Mouse (Mus musculus) heart, embryonic 12.5 days (tissue): ENCODE results near the gene Fhl2. TPM values are rescaled to one million over a fixed set of nuclear protein-coding genes. Genes with fewer than 3 reads are reported as not detected.
"Not testable (repeated sequence)": the region's sequence is repeated elsewhere in the genome, so short reads cannot be mapped to it uniquely, and the experiment has no call there.

Experiments used
- ATAC-seq: fragments of 200-750 bp; cut with Nextera tagmentation; 2 replicates; pipeline ENCODE4 v1.8.0; 2017; ENCODE audit warnings: moderate TSS enrichment, moderate library complexity; ENCODE audit not compliant: insufficient number of reproducible peaks, low FRiP score
- H3K27ac ChIP-seq: fragments of 300-500 bp; sonication (generic); 2 replicates; pipeline ENCODE4 v1.5.1; 2016; ENCODE audit warnings: mild to moderate bottlenecking, moderate library complexity; ENCODE audit not compliant: poor library complexity, severe bottlenecking
- H3K27me3 ChIP-seq: fragments of 300-500 bp; sonication (generic); replicated peaks from 2 replicates; pipeline ENCODE4 v1.6.1; 2016; ENCODE audit warnings: mild to moderate bottlenecking, moderate library complexity
- H3K36me3 ChIP-seq: fragments of 300-500 bp; sonication (generic); 2 replicates; pipeline ENCODE4 v1.6.1; 2016; ENCODE audit warnings: mild to moderate bottlenecking, moderate library complexity
- H3K4me1 ChIP-seq: fragments of 300-500 bp; sonication (generic); replicated peaks from 2 replicates; pipeline ENCODE4 v1.6.1; 2016; ENCODE audit warnings: mild to moderate bottlenecking
- H3K4me2 ChIP-seq: fragments of 300-500 bp; sonication (generic); 2 replicates; pipeline ENCODE4 v1.6.1; 2016; ENCODE audit warnings: mild to moderate bottlenecking, moderate library complexity
- H3K4me3 ChIP-seq: fragments of 300-500 bp; sonication (generic); 2 replicates; pipeline ENCODE4 v1.5.1; 2016; ENCODE audit warnings: mild to moderate bottlenecking
- H3K9ac ChIP-seq: fragments of 300-500 bp; sonication (generic); 2 replicates; pipeline ENCODE4 v1.6.1; 2016; ENCODE audit warnings: mild to moderate bottlenecking, moderate library complexity
- H3K9me3 ChIP-seq: fragments of 300-500 bp; sonication (generic); replicated peaks from 2 replicates; pipeline ENCODE4 v1.6.1; 2016; ENCODE audit warnings: mild to moderate bottlenecking, moderate library complexity
- WGBS: fragments of 180-500 bp; shearing (Covaris S2); methylation state at CpG from one replicate; pipeline ENCODE4 v1.1.7; 2016; 5-methylcytosine and 5-hydroxymethylcytosine counted together
- polyA plus RNA-seq: library from polyadenylated mRNA; unstranded; fragments of >200 nt; fragmentation: Nextera tagmentation; extraction: Ambion mirVana; gene quantifications from 2 replicates; pipeline ENCODE4 v1.2.1, GENCODE M21; 2016

Gene Fhl2
- polyA plus RNA-seq, 1 experiment from 2014 or later, result 205 TPM

GRCm38 (mm10) chr1:43137334-43137733 is 59.5 kb downstream of the Fhl2 start:
- H3K27ac ChIP-seq, result no peak overlapping the region
- no peak for ATAC-seq
- no peak overlapping the region for H3K4me3 ChIP-seq
- 90% methylated on average over 5 of the region's 5 CpGs for WGBS
- peaks cover 36% of the 10 kb centered on the region for H3K4me1 ChIP-seq
- peaks cover 83% of the 10 kb centered on the region for H3K36me3 ChIP-seq
- H3K4me2 ChIP-seq, result no peak overlapping the region
- no peak overlapping the region for H3K9ac ChIP-seq
- H3K27me3 ChIP-seq, result no peaks in the 10 kb centered on the region
- no peaks in the 10 kb centered on the region for H3K9me3 ChIP-seq

DNA sequence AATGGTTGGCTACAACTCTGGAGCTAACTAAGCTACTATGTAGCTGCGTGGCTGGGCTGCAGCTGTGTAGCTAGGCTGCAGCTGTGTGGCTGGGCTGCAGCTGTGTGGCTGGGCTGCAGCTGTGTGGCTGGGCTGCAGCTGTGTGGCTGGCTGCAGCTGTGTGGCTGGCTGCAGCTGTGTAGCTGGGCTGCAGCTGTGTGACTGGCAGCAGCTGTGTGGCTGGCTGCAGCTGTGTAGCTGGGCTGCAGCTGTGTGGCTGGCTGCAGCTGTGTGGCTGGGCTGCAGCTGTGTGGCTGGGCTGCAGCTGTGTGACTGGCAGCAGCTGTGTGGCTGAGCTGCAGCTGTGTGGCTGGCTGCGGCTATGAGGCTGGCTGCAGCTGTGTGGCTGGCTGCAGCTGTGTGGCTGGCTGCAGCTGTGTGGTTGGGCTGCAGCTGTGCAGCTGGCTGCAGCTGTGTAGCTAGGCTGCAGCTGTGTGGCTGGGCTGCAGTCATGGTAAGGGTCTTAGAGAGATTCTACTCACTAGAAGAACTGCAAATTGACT is 60.2 kb downstream of the Fhl2 start:
- WGBS, result 87% methylated on average over 2 of the region's 2 CpGs
- H3K4me3 ChIP-seq, H3K27ac ChIP-seq, ATAC-seq, H3K9me3 ChIP-seq, H3K9ac ChIP-seq, H3K4me2 ChIP-seq, H3K27me3 ChIP-seq: not testable (repeated sequence)
- Histone ChIP-seq H3K36me3 (peaks cover 79% of the 10 kb centered on the region), H3K4me1 (peaks cover 29% of the 10 kb centered on the region)

DNA sequence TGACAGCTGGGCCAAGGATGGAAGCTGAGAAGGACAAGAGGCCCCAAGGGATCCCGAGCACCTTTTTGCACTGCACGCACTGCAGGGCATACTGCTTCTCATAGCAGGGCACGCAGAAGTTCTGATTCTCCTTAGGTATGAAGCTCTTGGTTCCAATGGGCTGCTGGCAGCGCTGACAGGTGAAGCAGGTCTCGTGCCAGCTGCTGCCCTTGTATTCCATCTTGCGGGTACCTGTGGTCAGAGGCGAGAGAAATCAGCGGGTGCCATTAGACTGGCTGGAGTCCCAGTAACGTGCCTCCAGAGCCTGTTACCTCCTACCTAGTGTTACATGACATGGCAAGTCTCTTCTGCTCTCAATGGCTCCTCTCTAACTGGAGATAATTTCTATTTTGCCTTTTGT is 65.2 kb downstream of the Fhl2 start:
- Histone ChIP-seq H3K4me3 (no peak overlapping the region), H3K9ac (no peak overlapping the region), H3K27ac (no peak overlapping the region), H3K27me3 (no peaks in the 10 kb centered on the region), H3K4me2 (no peak overlapping the region), H3K36me3 (peaks cover 84% of the 10 kb centered on the region), H3K9me3 (no peaks in the 10 kb centered on the region), H3K4me1 (peaks cover 44% of the 10 kb centered on the region)
- 81% methylated on average over 9 of the region's 9 CpGs for WGBS
- no peak for ATAC-seq

DNA sequence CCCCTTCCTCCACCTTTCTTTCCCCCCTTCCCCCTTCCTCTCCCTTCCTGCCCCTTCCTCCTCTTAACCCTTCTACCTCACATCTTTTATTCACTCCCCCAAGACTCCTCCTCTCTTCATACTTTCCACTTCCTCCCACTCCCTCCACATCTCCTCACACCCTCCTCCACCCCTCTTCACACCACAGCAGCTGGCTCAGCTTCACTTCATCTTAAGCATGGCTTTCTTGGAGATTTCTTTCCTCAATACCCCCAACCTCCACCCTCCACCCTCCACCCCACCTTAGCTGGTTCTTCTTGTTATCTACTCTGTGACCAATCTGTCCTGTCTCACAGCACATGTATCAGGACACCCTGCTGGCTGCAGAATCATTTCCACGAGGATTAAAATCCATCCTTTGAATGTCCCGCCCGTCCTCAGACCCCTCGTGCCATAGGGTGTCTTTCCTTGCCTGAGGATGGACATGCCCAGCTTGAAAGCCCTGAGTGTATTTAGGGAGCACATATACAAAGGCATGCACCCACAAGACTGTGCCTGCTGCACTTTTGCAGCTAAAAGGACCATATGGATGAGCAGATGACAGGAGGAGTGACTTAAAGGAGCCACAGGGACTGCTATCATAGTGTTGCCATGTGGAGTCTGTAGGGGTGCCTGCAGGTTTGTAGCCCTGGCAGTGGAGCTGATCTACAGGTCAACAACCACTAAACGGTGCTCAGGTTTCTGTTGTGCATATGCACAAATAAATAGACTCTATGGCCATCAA is 66.4 kb downstream of the Fhl2 start:
- no peak overlapping the region for H3K9ac ChIP-seq
- ATAC-seq, result no peak
- peaks cover 37% of the 10 kb centered on the region for H3K4me1 ChIP-seq
- WGBS, result 73% methylated on average over 5 of the region's 5 CpGs
- no peaks in the 10 kb centered on the region for H3K27me3 ChIP-seq
- H3K9me3 ChIP-seq, result no peaks in the 10 kb centered on the region
- H3K27ac ChIP-seq, result no peak overlapping the region; the same call in 1 of the 2 replicates
- H3K4me2 ChIP-seq, result no peak overlapping the region
- H3K36me3 ChIP-seq, result peaks cover 79% of the 10 kb centered on the region
- no peak overlapping the region for H3K4me3 ChIP-seq

- peaks cover 41% of the 10 kb centered on the region for H3K4me1 ChIP-seq
- ATAC-seq, result no peak; the same call in 1 of the 2 replicates
- peak overlapping the region; percentile 48 for H3K27ac ChIP-seq
- 34% methylated on average over 8 of the region's 8 CpGs for WGBS
- no peaks in the 10 kb centered on the region for H3K9me3 ChIP-seq
- no peak overlapping the region for H3K4me2 ChIP-seq
- no peak overlapping the region for H3K4me3 ChIP-seq
- H3K9ac ChIP-seq, result 0 out of 2 replicates have a peak overlapping the region, but pooled peaks have one; percentile 6
- H3K36me3 ChIP-seq, result peaks cover 81% of the 10 kb centered on the region
- H3K27me3 ChIP-seq, result no peaks in the 10 kb centered on the region
These were observed 68.8 kb downstream of the Fhl2 start for GRCm38 (mm10) chr1:43127820-43128610.

GRCm38 (mm10) chr1:43127196-43127595 is 69.6 kb downstream of the Fhl2 start:
- Histone ChIP-seq H3K4me1 (peaks cover 41% of the 10 kb centered on the region), H3K27ac (no peak overlapping the region), H3K4me2 (no peak overlapping the region), H3K36me3 (peaks cover 86% of the 10 kb centered on the region), H3K9me3 (no peaks in the 10 kb centered on the region), H3K9ac (no peak overlapping the region), H3K27me3 (no peaks in the 10 kb centered on the region), H3K4me3 (no peak overlapping the region)
- no peak for ATAC-seq

DNA sequence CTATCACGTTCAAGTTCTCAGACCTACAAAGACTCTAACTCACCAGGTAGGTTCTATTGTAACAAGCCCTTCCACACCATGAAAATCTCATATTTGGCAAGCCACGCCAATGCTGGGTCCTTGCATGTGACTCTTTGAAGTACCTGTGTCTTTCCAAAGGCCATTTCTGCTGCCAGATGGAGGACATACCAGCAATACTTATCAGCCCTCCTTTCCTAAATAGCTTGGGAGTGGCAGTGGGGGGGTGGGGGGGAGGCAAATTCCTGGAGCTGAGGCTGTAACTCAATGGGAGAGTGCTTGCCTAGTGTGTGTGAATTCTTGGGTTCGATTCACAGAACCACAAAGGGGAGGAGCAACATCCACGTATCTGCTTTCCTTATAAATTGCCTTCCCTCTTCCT is 72.1 kb downstream of the Fhl2 start:
- 59% methylated on average over 4 of the region's 4 CpGs for WGBS
- Histone ChIP-seq H3K4me3 (no peak overlapping the region), H3K4me1 (peaks cover 26% of the 10 kb centered on the region), H3K9ac (no peak overlapping the region), H3K36me3 (peaks cover 87% of the 10 kb centered on the region), H3K4me2 (no peak overlapping the region), H3K27ac (peak overlapping the region; percentile 49; the same call in 1 of the 2 replicates), H3K27me3 (no peaks in the 10 kb centered on the region), H3K9me3 (no peaks in the 10 kb centered on the region)
- ATAC-seq, result no peak

GRCm38 (mm10) chr1:43122616-43123015 is 74.2 kb downstream of the Fhl2 start:
- no peak overlapping the region for H3K4me3 ChIP-seq
- H3K4me2 ChIP-seq, result no peak overlapping the region
- no peak overlapping the region for H3K9ac ChIP-seq
- peaks cover 10% of the 10 kb centered on the region for H3K4me1 ChIP-seq
- H3K36me3 ChIP-seq, result peaks cover 78% of the 10 kb centered on the region
- H3K27me3 ChIP-seq, result no peaks in the 10 kb centered on the region
- ATAC-seq, result no peak
- H3K9me3 ChIP-seq, result no peaks in the 10 kb centered on the region
- H3K27ac ChIP-seq, result no peak overlapping the region
- WGBS, result 88% methylated on average over 2 of the region's 2 CpGs

- WGBS, result 92% methylated on average over 5 of the region's 5 CpGs
- ATAC-seq, result no peak
- Histone ChIP-seq H3K27me3 (no peaks in the 10 kb centered on the region), H3K9ac (no peak overlapping the region), H3K36me3 (peaks cover 80% of the 10 kb centered on the region), H3K27ac (no peak overlapping the region), H3K4me2 (no peak overlapping the region), H3K4me3 (no peak overlapping the region), H3K9me3 (no peaks in the 10 kb centered on the region), H3K4me1 (peaks cover 10% of the 10 kb centered on the region)
These were observed 75.8 kb downstream of the Fhl2 start for GRCm38 (mm10) chr1:43120950-43121349.

- no peak for ATAC-seq
- Histone ChIP-seq H3K9me3 (no peaks in the 10 kb centered on the region), H3K36me3 (peaks cover 65% of the 10 kb centered on the region), H3K9ac (no peak overlapping the region), H3K4me2 (no peak overlapping the region), H3K4me3 (no peak overlapping the region), H3K4me1 (peaks cover 6% of the 10 kb centered on the region), H3K27ac (no peak overlapping the region), H3K27me3 (no peaks in the 10 kb centered on the region)
- WGBS, result 90% methylated on average over 8 of the region's 8 CpGs
These were observed 79.3 kb downstream of the Fhl2 start for GRCm38 (mm10) chr1:43117435-43117834.

DNA sequence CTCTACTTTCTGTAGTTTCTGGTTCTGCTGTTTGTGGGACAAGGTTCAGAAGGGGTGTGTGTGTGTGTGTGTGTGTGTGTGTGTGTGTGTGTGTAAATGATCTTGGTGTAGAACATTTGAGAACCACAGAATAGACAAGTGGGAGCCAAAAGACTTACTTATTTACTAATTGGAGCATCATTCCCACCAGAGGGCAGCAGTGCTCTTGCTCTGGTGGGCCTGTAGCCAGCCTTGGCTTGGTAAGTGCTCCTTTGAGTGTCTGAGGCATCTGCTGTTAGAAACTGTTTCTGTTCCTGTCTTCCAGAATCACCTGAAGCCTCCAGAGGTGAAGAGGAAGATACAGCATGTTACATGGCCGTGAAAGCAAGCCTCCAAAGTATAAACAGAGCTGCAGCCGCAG is 83.9 kb downstream of the Fhl2 start:
- no peak overlapping the region for H3K4me2 ChIP-seq
- no peaks in the 10 kb centered on the region for H3K9me3 ChIP-seq
- 75% methylated on average over 2 of the region's 2 CpGs for WGBS
- peaks cover 6% of the 10 kb centered on the region for H3K4me1 ChIP-seq
- peaks cover 66% of the 10 kb centered on the region for H3K36me3 ChIP-seq
- ATAC-seq, result no peak
- H3K4me3 ChIP-seq, result no peak overlapping the region
- H3K27me3 ChIP-seq, result no peaks in the 10 kb centered on the region
- no peak overlapping the region for H3K9ac ChIP-seq
- H3K27ac ChIP-seq, result no peak overlapping the region
